Mouse (Mus musculus) 416B (cell line): ENCODE results near the gene Syde2.

Experiments used
- DNase-seq: peaks from one replicate; pipeline ENCODE4 v3.0.0; 2011; ENCODE audit warnings: low read depth

Gene Syde2

GRCm38 (mm10) chr3:146053873-146054272 is 66.2 kb downstream of the Syde2 start:
- no peak for DNase-seq

GRCm38 (mm10) chr3:146057131-146057530 is 69.5 kb downstream of the Syde2 start:
- no peak for DNase-seq

- DNase-seq, result peak; percentile 61
Measured at GRCm38 (mm10) chr3:146058263-146058662, 70.6 kb downstream of the Syde2 start.

GRCm38 (mm10) chr3:146059356-146059926 is 71.8 kb downstream of the Syde2 start:
- peak; percentile 18 for DNase-seq

GRCm38 (mm10) chr3:146063146-146063545 is 75.5 kb downstream of the Syde2 start:
- no peak for DNase-seq

- no peak for DNase-seq
Measured at GRCm38 (mm10) chr3:146069276-146069675, 81.6 kb downstream of the Syde2 start.
